Mouse (Mus musculus) right cerebral cortex, adult 18-20 months (tissue): ENCODE measurements around the gene Acbd4.

Experiments used
- DNase-seq: peaks from one replicate; pipeline ENCODE4 v3.0.0; 2022; ENCODE audit warnings: mixed read lengths

Acbd4 gene

DNA sequence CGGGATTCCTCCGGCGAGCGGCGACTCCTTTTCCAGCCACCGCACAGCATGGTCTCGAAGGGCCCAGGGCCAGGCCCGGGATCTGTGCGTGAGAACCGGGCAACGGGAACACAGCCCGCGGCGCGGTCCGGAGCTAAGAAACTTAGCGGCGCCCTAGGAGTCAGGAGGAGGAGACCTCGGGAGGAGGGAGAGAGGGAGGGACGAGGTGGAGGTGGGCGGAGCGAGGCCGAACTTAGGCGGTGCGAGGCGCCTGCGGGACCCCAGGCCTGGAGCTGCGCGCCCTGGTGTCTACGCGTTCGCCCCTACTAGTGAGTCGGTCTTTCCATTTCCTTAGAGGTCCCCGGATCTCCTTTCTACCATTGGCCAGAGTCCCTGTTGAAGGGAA, at the start of gene Acbd4, which contains the start of gene Plcd3:
Gene Acbd4, plus strand, starts transcription at position 202 of the 385 bp plus-strand sequence.
Gene Plcd3, minus strand, starts transcription at position 178 of the 385 bp plus-strand sequence.
- peak; percentile 74 for DNase-seq

- DNase-seq = no peak
Observed at GRCm38 (mm10) chr11:103052078-103052477, 49.4 kb upstream of the Acbd4 start.

DNA sequence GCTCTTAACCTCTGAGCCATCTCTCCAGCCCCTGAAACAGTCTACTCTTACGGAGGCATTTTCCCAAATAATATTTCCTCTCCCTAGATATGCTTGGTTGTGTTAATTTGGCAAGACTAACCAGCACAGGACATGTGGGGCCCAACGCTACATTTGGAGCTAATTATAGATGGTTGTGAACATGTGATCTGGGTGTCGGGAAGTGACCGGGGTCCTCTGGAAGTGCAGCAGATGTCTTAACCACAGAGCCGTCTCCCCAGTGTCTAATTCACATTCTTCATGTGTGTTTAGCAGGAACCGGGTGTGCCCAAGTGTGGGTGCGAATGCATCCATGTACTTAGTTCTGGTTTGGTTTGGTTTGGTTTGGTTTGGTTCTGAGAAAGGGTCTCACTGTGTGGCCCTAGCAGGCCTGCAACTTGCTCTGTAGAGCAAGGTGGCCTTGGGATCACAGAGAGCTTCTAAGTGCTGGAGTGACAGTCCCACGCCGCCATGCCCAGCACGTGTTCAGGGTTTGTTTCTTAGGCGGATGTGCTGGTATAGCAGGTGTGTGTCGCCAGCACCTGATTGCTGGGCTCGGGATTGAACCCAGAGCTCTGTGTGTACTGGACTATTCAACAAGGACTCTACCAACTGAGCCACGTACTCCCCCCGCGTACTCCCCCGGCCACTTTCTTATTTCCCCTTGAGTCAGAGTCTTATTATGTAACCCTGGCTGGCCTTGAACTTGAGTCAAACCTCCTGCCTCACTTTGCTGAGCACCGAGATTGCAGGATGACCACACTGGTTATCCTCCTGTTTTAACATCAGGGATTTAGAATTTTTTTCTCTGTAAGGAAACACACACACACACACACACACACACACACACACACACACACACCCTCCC, 48.0 kb upstream of the Acbd4 start:
- no peak for DNase-seq

DNA sequence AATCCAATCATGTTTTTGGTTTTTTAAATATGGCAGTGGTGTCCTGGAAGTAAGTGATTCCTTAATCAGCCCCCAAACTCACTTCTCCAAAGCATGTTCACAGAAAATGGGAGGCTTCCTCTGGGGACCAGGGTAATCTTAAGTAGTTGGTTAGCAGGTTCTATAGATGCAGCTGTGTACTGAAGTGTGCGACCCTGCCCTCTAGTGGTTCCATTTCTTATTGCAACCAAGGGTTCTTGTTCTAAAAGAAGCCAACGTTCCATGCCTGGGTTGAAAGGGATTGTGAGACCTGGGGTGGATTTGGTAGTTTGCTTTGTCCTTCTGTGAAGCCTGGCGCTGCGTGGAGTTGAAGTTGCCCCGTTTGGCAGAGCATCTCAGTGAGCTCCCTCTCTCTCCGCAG, 46.7 kb upstream of the Acbd4 start:
- DNase-seq = peak; percentile 75

DNA sequence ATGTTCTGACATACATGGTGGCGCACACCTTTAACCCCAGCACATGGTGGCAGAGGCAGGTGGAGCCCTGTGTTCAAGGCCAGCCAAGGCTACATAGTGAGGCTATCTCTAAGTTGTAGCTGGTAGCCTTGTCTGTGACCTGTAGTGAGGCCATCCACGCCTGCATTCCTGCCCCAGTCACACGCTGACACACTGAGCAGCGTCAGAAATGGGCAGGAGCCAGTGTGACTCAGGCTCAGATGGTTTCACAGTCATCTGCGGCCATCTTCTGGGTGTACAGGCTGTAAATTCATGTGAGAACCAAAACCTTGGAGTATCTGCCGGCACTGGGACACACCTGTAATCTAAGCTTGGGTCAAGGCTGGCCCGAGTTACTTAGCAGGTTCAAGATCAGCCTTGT, 44.8 kb upstream of the Acbd4 start:
- DNase-seq = no peak

DNA sequence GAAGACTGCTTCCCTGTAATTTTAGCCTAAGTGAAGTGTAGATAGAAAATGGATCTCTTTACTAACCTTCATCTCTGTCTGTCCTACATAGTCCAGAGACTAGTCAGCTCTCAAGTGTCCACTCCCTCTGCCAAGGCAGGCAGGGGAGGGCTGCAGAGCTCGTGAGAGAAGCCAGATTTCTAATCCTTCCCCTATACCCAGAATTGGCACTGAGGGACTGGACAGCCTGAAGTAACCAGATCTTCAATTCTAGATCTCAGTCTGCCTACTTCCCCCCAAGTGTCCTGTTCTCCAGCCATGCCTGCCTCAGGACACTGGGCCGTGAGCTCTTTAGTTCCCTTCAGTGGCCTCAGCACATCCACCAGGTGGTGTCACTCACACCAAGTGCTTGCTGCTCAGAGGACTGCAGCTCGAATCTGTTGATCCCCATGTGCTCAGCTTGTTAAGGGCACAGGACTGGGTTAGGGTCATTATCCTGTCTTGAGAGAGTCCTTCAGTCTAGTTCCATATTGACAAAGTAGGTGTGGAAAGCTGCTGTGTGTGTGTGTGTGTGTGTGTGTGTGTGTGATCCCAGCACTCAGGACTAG, 42.9 kb upstream of the Acbd4 start:
- no peak for DNase-seq

DNA sequence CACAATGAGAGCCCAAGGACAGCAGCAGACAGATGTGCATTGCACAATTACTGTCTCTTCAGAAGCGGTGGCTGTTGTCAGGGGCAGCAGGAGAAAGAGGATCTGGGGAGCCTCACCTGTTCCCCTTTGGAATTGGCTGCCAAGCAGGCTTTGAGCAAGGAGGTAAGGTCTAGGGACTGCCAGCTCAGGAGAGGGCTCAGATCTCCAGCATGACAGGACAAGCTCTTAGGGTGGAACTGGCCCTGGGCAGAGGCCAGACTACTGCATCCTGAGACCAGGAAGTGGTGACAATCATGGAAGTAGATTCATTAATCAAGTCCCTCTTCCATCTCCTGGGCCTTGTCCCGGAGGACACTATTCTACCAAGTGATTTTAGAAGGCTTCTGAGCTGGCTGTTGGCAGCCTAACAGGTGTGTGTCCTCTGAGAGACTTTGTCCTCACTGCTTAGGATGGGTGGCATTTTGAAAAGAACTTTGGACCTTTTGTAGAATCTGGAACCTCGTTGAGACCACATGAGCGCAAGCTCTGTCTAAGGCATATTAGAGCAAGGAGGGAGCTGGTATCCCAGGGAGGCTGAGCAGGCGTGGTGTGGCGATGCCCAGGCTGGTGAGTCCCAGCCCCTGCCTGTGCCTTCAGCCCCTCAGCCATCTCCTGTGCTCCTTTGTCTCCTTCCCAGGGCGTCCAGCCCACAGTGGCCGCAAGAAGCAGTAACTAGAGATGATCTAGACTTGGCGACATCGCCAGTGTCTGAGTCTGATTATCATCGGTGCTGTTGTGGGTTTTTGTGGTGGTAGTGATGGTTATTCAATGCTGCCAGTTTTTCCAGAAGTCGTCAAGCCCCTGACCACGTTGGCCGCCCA, 35.1 kb upstream of the Acbd4 start:
- no peak for DNase-seq

GRCm38 (mm10) chr11:103067051-103067361, 34.5 kb upstream of the Acbd4 start:
- DNase-seq = no peak

- DNase-seq = no peak
Observed at GRCm38 (mm10) chr11:103067457-103068001, 34.0 kb upstream of the Acbd4 start.

DNA sequence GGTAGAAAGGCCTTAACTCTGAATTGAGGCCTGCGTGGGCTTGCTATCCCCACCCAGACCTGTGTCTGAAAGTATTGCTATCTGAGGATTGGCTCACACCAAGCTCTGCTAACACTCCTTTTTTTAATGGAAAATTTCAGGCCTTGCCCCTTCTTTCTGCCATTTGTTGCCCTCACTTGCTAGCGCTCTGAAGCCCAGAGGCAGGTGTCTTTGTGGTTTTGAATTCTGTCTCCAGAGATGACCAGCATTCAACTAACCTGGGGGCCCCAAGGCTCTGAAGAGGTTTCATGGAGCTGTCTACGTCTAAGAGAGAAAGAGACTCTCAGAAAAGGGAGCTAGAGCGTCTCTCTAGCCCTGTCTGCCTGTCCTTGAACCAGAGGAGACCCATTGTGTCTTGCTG, 33.2 kb upstream of the Acbd4 start:
- no peak for DNase-seq

DNA sequence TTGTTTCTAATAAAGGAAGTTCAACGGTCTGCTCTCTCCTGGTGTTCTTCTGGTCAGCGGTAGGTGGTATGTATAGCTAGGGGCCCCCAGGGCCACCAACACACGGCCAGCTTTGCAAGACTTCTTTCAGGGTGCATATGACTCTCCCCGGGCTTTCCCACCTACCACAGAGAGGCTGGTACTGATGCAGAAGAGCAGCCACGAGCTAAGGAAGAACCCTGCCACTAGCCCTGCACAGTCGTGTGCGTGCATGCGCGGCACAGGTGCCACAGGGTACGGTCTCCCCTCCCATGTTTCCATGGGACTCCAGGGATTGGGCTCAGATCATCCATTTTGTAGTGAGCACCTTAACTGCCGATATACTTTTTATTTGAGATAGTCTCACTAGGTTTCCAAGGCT, 32.6 kb upstream of the Acbd4 start:
- no peak for DNase-seq

DNA sequence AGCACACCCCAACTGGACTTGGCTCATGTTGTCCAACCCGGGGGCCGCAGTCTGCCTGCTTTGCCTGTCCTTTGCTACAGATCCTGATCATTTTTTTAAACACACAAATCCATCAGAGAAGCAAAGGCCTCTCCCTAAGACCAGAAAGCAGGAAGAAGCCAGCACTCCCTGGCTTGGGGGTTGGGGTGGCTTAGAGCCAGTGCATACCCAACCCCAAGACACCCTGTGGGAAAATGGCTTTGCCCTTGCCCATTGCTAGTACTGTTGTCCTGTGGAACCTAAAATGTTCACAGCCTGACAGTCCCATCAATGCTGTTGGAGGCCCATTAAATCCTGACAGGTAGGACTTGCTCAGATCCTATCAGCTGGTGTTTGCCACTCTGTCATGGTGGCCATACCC, 31.8 kb upstream of the Acbd4 start:
- no peak for DNase-seq

DNA sequence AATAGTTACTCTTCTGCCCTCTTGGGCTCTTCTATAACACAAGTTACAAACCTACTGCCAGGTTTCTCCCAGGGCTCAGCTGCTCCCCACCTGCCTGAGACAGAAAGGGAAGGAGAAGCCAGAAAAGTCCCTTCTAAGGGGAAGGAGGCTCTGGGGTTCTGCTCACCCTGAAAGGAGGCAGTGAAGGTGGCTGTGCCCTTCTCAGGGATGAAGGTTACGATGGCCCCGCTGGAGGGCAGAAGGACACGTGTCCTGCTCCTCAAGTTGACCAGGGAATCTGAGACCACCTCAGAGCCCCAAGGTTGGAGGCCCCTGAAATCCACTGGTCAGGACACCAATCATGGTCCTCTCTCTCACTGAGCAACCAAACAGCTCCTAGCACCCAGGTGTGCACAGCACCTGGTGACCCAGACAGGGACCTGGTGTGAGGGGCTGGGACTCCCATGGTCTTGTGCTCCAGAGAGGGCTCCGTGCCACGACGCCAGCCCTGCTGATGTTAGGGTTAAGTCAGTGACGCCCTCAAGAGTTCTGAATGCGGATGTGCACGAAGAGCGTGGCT, 31.1 kb upstream of the Acbd4 start:
- DNase-seq = no peak

- DNase-seq = no peak
Observed at GRCm38 (mm10) chr11:103073671-103074070, 27.8 kb upstream of the Acbd4 start.

- no peak for DNase-seq
Observed at GRCm38 (mm10) chr11:103074121-103074650, 27.3 kb upstream of the Acbd4 start.

DNA sequence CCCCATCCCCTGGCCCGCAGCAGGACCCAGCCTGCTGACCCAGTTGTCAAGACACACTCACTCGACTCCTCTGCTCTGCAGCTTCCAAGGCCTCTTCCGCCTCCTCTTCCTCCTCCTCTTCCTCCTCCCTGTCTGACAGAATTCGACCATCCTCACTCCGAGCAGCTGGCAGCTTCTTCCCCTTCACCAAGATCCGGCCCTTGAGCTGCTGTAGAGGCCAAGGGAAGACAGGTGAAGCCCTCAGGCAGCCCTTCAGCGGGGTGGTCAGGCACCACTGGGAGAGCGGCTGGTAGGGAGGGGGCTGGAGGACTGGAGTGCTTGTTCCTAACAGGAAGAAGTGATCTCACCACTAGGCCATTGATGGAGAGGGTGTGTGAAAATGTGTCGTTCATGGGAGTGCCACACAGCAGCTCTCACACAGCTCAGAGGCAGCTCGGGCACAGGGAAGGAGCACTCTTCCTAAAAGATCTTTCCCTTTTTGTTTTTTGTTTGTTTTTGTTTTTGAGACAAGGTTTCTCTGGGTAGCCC, 26.6 kb upstream of the Acbd4 start:
- DNase-seq = no peak

DNA sequence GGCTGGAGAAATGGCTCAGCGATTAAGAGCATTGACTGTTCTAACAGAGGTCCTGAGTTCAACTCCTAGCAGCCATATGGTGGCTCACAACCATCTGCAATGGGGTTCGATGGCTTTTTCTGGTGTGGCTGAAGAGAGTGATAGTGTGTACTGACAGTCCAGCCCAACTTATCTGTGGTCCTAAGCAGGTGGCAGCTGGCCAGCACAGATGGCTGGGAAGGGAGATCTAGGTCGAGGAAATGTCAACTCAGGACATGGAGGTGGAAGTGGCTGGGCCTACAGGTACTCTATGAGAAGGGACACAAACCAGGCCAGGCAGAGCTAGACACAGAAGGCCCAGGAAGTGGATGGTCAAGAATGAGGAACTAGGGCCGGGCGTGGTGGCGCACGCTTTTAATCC, 25.5 kb upstream of the Acbd4 start:
- DNase-seq = no peak

- DNase-seq = no peak
Observed at GRCm38 (mm10) chr11:103076581-103076980, 24.9 kb upstream of the Acbd4 start.

DNA sequence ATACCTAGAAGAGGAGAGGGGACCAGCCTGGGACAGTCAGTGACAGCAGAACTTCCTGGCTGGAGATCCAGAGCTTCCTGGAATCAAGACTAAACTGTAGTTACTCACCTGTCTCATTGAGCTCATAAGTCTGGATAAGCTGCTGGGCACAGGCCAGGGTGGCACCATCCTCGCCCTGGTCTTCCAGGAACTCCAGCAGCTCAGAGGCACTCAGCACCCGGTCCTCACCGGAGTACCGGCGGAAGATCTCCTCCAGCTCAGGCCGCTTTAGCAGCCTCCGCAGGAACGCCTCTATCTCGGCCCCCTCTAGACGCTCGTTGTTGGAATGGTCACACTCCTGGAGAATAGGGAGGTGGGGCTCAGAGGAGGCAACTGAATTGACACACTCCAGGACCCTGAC, 23.4 kb upstream of the Acbd4 start:
- DNase-seq = no peak

DNA sequence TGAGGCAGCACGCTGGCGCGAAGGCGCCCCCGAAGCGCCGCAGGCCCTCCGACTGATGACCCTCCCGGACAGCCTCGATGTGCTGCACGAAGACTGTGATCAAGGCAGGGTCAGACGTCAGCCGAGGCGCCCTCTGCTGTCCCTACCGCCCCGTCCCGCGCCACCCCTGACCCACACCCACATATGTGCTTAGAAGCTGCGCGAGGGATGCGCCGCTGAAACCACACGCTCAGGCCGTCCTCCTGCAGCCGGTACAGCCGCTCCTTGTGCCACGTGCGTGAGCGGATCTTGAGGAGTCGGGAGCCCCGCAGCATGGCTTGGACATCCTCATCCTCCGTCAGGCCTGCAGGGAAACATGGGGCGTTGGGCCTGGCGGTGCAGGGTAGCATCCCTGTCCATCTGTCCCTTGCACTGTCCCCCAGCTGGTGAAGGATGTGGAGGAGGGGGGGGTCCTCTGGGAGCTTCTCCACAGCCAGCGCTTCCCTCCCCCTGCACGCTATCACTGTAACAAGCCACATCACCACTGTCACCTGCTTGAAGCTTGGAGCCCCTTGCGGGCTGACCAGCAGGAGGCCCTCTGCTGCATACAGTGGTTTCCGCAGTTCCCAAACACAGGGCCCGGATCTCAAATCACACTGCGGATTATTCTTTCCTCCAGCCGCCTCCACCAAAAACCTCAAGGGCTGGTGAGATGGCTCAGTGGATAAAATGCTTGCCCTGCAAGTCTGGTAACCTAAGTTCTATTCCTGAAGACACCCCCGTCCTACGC, 21.0 kb upstream of the Acbd4 start:
- peak; percentile 48 for DNase-seq

GRCm38 (mm10) chr11:103081631-103082030, 19.9 kb upstream of the Acbd4 start:
- no peak for DNase-seq

- no peak for DNase-seq
Observed at GRCm38 (mm10) chr11:103093306-103093705, 8.2 kb upstream of the Acbd4 start.
